Mouse (Mus musculus): ENCODE measurements at regions not wholly inside any gene's neighbourhood (a gene's known extent, or its start where the extent isn't known, plus 50 kb on each side); places are given as distances from the start of the nearest gene placed in this dataset. TPM values are rescaled to one million over a fixed set of nuclear protein-coding genes. Genes with fewer than 3 reads are reported as not detected.

DNA sequence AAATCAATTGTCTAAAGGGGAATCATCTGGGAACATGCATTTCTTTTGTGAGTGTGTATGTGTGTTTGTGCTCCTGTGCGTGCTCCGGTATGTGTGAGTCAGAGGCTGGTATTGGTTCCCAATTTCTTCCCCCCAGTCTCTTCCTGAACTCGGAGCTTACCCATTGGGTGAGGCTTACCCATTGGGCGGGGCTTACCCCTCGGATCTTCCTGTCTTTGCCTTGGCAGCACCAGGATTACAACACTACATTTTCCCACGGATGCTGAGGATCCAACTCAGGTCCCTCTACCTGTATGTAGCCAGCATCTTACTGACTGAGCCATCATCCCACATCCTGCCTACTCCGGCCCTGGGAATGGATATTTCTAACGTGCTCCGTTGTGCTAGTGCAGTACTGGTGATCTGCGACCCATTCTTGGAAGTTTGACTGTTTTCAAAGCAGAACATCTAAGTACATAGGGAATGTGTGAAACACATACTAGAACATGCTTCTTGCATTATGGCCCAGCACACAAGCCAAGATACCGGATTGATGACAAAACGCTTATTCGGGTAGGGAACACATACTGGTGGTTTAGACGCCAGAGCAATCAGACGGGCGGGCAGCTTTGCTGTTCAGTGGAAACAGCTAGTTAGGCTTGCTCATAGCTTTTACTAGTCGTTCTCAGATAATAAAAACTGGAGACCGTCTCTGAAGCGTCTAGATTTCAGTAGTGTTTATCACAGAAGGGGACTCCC lies 55.8 kb upstream of the Zfhx3 start:
- Histone ChIP-seq H3K27ac (ENCODE audit: low read length) (no peak overlapping the region), H3K4me3 (ENCODE audit: low read depth, low read length) (no peak overlapping the region), H3K27me3 (ENCODE audit: control insufficient read depth, insufficient read depth, low read depth, low read length) (no peaks in the 10 kb centered on the region), H3K36me3 (ENCODE audit: control insufficient read depth, insufficient read depth) (no peaks in the 10 kb centered on the region), H3K4me1 (ENCODE audit: control insufficient read depth, low read depth, low read length) (no peaks in the 10 kb centered on the region), H3K9me3 (replicated peaks; ENCODE audit: control insufficient read depth, low read length) (no peaks in the 10 kb centered on the region), H3K4me2 (ENCODE audit: low read depth, low read length) (no peak overlapping the region), H3K9ac (ENCODE audit: low read depth, low read length) (no peak overlapping the region)
- no peak for ATAC-seq (ENCODE audit: low read depth)
- WGBS (ENCODE audit: insufficient replicate concordance), result 69% methylated on average over 19 of the region's 19 CpGs

DNA sequence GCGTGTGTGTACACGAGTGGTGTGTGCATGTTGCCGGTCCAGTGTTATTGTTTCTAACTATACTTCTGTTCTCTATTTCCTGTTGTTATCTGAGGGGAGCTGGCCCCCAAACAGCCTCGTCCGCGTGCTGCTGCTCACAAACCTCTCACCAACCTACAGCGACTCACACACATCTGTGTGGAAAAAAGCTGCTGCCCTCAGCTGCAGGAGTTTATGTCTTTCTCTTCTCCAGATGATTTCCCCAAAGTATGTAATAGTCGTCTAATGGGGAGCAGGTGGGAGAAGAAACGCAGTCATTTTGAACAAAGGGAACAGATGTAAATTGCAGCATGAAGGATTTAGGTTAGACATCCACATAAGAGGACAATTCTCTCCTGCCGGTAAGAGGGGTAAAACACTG lies 55.1 kb upstream of the Zfhx3 start:
- no peak overlapping the region for H3K4me2 ChIP-seq (ENCODE audit: low read depth, low read length)
- no peak overlapping the region for H3K4me3 ChIP-seq (ENCODE audit: low read depth, low read length)
- no peaks in the 10 kb centered on the region for H3K36me3 ChIP-seq (ENCODE audit: control insufficient read depth, insufficient read depth)
- no peak for ATAC-seq (ENCODE audit: low read depth)
- H3K27ac ChIP-seq (ENCODE audit: low read length), result no peak overlapping the region
- no peaks in the 10 kb centered on the region for H3K4me1 ChIP-seq (ENCODE audit: control insufficient read depth, low read depth, low read length)
- WGBS (ENCODE audit: insufficient replicate concordance), result 33% methylated on average over 10 of the region's 10 CpGs
- H3K9me3 ChIP-seq (replicated peaks; ENCODE audit: control insufficient read depth, low read length), result no peaks in the 10 kb centered on the region
- H3K9ac ChIP-seq (ENCODE audit: low read depth, low read length), result no peak overlapping the region
- H3K27me3 ChIP-seq (ENCODE audit: control insufficient read depth, insufficient read depth, low read depth, low read length), result no peaks in the 10 kb centered on the region

DNA sequence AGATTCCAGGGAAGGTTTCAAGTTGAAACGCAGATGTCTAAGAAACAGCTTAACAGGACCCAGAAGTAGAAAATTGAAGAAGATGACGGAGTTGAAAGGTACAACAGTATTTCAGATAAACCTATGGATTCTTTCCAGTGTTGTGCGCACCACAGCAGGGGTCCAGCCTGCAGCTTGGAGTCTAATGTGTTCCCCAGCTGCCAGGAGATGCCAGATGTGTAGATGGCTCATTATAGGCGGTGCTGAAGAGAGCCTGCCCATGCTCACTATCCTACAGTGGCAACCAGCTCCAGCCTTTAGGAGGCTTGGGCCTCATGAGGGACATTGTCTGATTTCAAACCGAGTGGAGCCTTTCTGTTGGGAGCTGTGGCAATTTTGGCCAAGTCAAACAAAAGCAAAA lies 51.5 kb upstream of the Zfhx3 start:
- H3K4me3 ChIP-seq (ENCODE audit: low read depth, low read length), result no peak overlapping the region
- no peak overlapping the region for H3K9ac ChIP-seq (ENCODE audit: low read depth, low read length)
- ATAC-seq (ENCODE audit: low read depth), result no peak
- H3K27me3 ChIP-seq (ENCODE audit: control insufficient read depth, insufficient read depth, low read depth, low read length), result no peaks in the 10 kb centered on the region
- no peak overlapping the region for H3K27ac ChIP-seq (ENCODE audit: low read length)
- H3K4me2 ChIP-seq (ENCODE audit: low read depth, low read length), result no peak overlapping the region
- no peaks in the 10 kb centered on the region for H3K4me1 ChIP-seq (ENCODE audit: control insufficient read depth, low read depth, low read length)
- 61% methylated on average over 5 of the region's 5 CpGs for WGBS (ENCODE audit: insufficient replicate concordance)
- no peaks in the 10 kb centered on the region for H3K36me3 ChIP-seq (ENCODE audit: control insufficient read depth, insufficient read depth)
- no peaks in the 10 kb centered on the region for H3K9me3 ChIP-seq (replicated peaks; ENCODE audit: control insufficient read depth, low read length)

Small RNA genes in the stretch of these regions (microRNA-seq; reads per million reads assigned to microRNA genes)
- not detected for gene Gm22825
- gene Gm23646, result not detected
